Mouse (Mus musculus) neutrophil, adult 5-6 weeks (primary cell): ENCODE data around the gene Unc93a2. TPM values are rescaled to one million over a fixed set of nuclear protein-coding genes. Genes with fewer than 3 reads are reported as not detected.

Experiments
- total RNA-seq: library from RNA; stranded (forward); fragments of 200-1000 nt; gene quantifications from 2 replicates; pipeline ENCODE4 v1.2.3, GENCODE M21; 2017

Gene Unc93a2
- total RNA-seq, 1 experiment from 2014 or later, result not detected

Other genes with a start within 250 kb of the Unc93a2 start
- 9.5 and 9.7 TPM in 2 replicates for gene Rps6ka2, start 215.3 kb downstream of the Unc93a2 start, total RNA-seq
- not detected in 2 replicates for gene Tcp10a, start 60.8 kb downstream of the Unc93a2 start, total RNA-seq
- not detected in 2 replicates for gene Ttll2, start 32.8 kb downstream of the Unc93a2 start, total RNA-seq
- gene Gm49630, start 13.5 kb downstream of the Unc93a2 start, total RNA-seq, result not detected in 2 replicates